Mouse (Mus musculus): ENCODE measurements at regions not wholly inside any gene's neighbourhood (a gene's known extent, or its start where the extent isn't known, plus 50 kb on each side); places are given as distances from the start of the nearest gene placed in this dataset.

GRCm38 (mm10) chr16:24255037-24255436 lies 138.3 kb upstream of the Lpp start:
- no peak for TF ChIP-seq CTCF (IDR thresholded peaks at IDR 0.05)
- in situ Hi-C loops (cut with MboI; ENCODE audit: low pct_unique_long_range_greater_than_20kb), result no loop called here
- DNase-seq (ENCODE audit: low read depth, low spot score) (peak; percentile 33), ATAC-seq (no peak)
- POLR2A ChIA-PET, result no interaction called here
- CTCF ChIA-PET, result no interaction called here
- H3K27me3 ChIP-seq, result no peaks in the 10 kb centered on the region

GRCm38 (mm10) chr16:24254590-24254989 lies 138.7 kb upstream of the Lpp start:
- in situ Hi-C loops (cut with MboI; ENCODE audit: low pct_unique_long_range_greater_than_20kb), result no loop called here
- TF ChIP-seq CTCF (IDR thresholded peaks at IDR 0.05), result no peak
- POLR2A ChIA-PET, result interaction anchor here (0.5 kb wide), 1 partner anchor 70 kb away, joined by 4 read pairs; no protein-coding TSS in a partner anchor
- DNase-seq (ENCODE audit: low read depth, low spot score) (no peak), ATAC-seq (no peak)
- CTCF ChIA-PET, result no interaction called here
- no peaks in the 10 kb centered on the region for H3K27me3 ChIP-seq

GRCm38 (mm10) chr16:24254143-24254542 lies 139.2 kb upstream of the Lpp start:
- in situ Hi-C loops (cut with MboI; ENCODE audit: low pct_unique_long_range_greater_than_20kb), result no loop called here
- ChIA-PET POLR2A (interaction anchor here (0.5 kb wide), 1 partner anchor 70 kb away, joined by 4 read pairs; no protein-coding TSS in a partner anchor), CTCF (no interaction called here)
- H3K27me3 ChIP-seq, result no peaks in the 10 kb centered on the region
- DNase-seq (ENCODE audit: low read depth, low spot score) (no peak), ATAC-seq (no peak)
- TF ChIP-seq CTCF (IDR thresholded peaks at IDR 0.05), result no peak

DNA sequence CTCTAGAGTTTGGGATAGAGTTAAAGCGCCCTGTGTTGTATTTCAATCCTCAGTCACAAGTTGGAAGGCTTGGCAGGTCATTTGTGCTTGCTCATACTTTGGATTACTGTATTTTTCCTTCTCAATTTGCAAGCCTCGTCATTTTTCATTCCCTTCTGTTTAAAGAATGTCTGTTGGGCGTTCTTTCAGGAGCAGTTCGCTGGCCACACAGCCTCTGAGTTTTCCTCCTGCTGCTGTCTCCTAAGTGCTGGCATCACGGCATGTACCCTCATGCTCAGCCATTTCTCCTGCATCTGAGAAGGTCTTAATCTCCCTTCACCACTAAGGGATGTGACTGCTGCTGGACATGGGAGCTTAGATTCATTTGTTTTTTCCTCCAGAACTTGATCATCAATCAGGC lies 146.0 kb upstream of the Lpp start:
- in situ Hi-C loops (cut with MboI; ENCODE audit: low pct_unique_long_range_greater_than_20kb), result no loop called here
- ATAC-seq, result no peak
- H3K27me3 ChIP-seq, result no peaks in the 10 kb centered on the region
- no peak for TF ChIP-seq CTCF (IDR thresholded peaks at IDR 0.05)
- ChIA-PET POLR2A (no interaction called here), CTCF (no interaction called here)
- DNase-seq (ENCODE audit: low read depth, low spot score), result no peak

DNA sequence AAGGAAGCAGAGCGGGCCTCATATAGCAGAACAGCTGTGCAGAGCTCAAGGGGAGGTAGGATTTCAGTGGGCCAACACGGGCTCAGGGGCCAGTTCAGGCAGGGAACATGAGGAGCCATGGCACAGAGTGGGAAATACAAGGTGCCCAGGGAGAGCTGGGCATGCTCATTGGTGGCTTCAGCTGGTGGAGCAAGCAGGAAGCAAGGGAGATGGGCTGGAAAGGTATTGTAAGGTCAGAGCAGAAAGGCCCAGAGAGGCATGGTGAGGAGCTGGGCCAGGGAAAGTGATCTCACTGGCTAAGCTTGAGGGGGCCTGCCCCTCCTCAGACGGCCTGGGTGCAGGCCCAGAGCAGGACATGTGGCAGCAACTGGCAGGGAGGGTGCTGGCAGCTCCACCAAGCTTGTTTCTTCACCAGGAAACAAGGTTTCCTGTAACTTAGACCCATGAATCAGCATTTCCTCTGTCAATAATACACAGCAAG lies 155.2 kb upstream of the Lpp start:
- ChIA-PET CTCF (interaction anchor here (0.7 to 1.1 kb wide), 2 partner anchors 11 to 86 kb away, joined by 3 read pairs; no protein-coding TSS in a partner anchor), POLR2A (no interaction called here)
- no peak for TF ChIP-seq CTCF (IDR thresholded peaks at IDR 0.05)
- no peaks in the 10 kb centered on the region for H3K27me3 ChIP-seq
- ATAC-seq (peak; percentile 98), DNase-seq (ENCODE audit: low read depth, low spot score) (peak; percentile 46)
- in situ Hi-C loops (cut with MboI; ENCODE audit: low pct_unique_long_range_greater_than_20kb), result no loop called here

DNA sequence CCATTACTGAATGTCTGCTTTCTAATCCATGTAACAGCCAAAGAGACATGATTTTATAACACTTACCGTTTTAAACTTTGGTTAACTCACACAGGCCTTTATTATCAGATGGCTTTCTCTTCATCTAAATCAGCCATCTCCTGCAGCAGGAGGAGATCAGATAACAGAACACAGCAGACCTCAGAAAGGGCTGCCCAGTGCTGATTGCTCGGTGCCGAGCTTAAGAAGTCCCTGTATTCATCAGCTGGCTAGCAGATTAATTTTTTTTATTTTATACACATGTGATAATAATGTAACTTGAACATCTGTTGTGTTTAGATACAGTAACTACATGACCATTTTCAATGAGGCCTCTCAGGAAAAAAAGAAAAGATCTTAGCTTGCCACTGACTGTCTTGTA lies 155.9 kb upstream of the Lpp start:
- ATAC-seq (no peak), DNase-seq (ENCODE audit: low read depth, low spot score) (no peak)
- ChIA-PET POLR2A (no interaction called here), CTCF (interaction anchor here (0.7 to 1.1 kb wide), 2 partner anchors 10 to 85 kb away, joined by 3 read pairs; no protein-coding TSS in a partner anchor)
- in situ Hi-C loops (cut with MboI; ENCODE audit: low pct_unique_long_range_greater_than_20kb), result no loop called here
- H3K27me3 ChIP-seq, result no peaks in the 10 kb centered on the region
- TF ChIP-seq CTCF (IDR thresholded peaks at IDR 0.05), result no peak

DNA sequence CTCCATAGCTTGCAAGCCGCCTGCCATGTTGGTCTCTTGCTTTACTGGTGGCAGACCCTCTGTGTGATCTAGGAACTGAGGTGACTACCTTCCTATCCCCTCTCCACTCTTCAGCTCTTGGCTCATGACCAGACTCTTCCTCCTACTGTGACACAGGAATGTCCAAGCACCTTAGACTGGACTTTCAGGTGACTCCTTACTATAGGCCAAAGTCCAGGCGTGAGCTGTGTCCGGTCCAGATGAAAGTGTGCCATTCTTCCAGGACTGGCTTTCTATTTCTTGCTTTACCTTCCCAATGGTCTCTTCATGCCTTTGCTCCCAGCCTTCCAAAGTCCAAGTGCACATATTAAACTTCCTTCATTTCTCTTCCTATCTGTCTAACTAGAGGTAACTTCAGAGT lies 156.3 kb upstream of the Lpp start:
- no peak for TF ChIP-seq CTCF (IDR thresholded peaks at IDR 0.05)
- CTCF ChIA-PET, result interaction anchor here (1.1 kb wide), 1 partner anchor 10 kb away, joined by 3 read pairs; no protein-coding TSS in a partner anchor
- H3K27me3 ChIP-seq, result no peaks in the 10 kb centered on the region
- no peak for ATAC-seq
- in situ Hi-C loops (cut with MboI; ENCODE audit: low pct_unique_long_range_greater_than_20kb), result no loop called here
- POLR2A ChIA-PET, result interaction anchor here (0.6 kb wide), 1 partner anchor 25 kb away, joined by 3 read pairs; no protein-coding TSS in a partner anchor
- DNase-seq (ENCODE audit: low read depth, low spot score), result no peak

DNA sequence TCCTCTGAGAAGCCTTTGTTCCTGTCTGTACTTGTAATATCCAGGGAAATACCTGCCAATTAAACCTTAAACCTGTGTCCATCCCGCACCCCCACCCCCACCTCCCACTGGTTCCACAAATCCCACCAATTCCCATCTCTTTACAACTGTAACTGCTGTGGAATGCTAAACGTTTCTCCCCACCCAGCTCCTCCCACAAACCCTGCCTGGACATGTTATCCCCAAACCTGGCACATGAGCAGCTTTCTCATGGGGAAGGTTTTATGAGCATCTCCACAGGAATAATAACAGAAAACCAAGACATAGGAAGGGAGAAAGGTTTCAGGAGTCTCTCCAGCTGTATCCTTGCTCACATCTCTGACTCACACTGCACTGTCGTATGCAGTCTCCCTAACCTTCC lies 156.8 kb upstream of the Lpp start:
- H3K27me3 ChIP-seq, result no peaks in the 10 kb centered on the region
- DNase-seq (ENCODE audit: low read depth, low spot score) (no peak), ATAC-seq (no peak)
- CTCF ChIA-PET, result no interaction called here
- POLR2A ChIA-PET, result interaction anchor here (0.6 kb wide), 1 partner anchor 24 kb away, joined by 3 read pairs; no protein-coding TSS in a partner anchor
- in situ Hi-C loops (cut with MboI; ENCODE audit: low pct_unique_long_range_greater_than_20kb), result no loop called here
- no peak for TF ChIP-seq CTCF (IDR thresholded peaks at IDR 0.05)

DNA sequence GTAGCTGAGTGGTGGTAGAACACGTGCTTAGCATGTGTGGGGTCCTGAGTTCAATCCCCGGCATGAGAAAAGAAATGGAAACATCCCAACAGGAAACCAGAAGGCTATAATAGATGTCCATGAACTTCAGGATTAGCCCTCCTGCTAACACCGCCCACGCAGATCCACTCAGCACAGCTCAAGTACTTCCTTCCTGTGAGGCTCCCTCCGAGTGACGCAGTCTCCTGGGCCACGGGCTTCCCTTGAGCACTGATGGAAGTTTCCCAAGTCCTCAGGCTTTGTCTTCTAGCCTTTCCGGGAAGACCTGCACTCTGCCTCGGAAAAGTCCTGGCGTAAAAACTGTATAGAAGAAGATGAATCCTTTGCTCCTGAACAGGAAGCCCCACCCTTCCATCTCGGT lies 158.5 kb upstream of the Lpp start:
- ChIA-PET CTCF (no interaction called here), POLR2A (no interaction called here)
- no peaks in the 10 kb centered on the region for H3K27me3 ChIP-seq
- DNase-seq (ENCODE audit: low read depth, low spot score) (no peak), ATAC-seq (no peak)
- in situ Hi-C loops (cut with MboI; ENCODE audit: low pct_unique_long_range_greater_than_20kb), result no loop called here
- TF ChIP-seq CTCF (IDR thresholded peaks at IDR 0.05), result no peak

DNA sequence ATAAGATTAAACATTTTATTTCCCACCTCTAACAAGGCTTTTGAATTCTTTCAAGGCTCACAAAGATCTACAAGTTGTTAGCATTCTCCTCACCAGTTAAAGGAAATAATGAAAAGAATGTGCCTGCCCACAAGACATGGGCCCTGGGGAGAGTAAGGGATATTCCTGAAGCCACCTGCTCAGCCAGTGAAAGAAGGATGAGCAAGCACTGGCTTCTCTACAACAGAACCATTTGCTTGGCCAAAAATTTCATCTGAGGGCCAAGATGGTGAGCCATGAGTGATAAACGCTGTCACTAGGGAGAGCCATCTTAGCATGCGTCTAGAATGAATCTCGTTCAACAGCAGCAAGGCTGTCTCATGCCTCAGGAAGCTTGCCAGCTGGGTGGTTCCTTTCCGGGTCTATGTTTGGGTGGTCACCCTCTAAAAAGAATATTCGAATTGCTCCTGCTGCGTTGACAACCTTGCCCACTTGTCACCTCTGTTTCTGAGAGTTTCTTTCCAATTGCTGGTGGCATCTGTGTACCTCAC lies 161.2 kb upstream of the Lpp start:
- in situ Hi-C loops (cut with MboI; ENCODE audit: low pct_unique_long_range_greater_than_20kb), result no loop called here
- CTCF ChIA-PET, result interaction anchor here (1.5 kb wide), 1 partner anchor 10 kb away, joined by 3 read pairs; no protein-coding TSS in a partner anchor
- POLR2A ChIA-PET, result no interaction called here
- H3K27me3 ChIP-seq, result no peaks in the 10 kb centered on the region
- ATAC-seq, result no peak
- no peak for DNase-seq (ENCODE audit: low read depth, low spot score)
- TF ChIP-seq CTCF (IDR thresholded peaks at IDR 0.05), result no peak

DNA sequence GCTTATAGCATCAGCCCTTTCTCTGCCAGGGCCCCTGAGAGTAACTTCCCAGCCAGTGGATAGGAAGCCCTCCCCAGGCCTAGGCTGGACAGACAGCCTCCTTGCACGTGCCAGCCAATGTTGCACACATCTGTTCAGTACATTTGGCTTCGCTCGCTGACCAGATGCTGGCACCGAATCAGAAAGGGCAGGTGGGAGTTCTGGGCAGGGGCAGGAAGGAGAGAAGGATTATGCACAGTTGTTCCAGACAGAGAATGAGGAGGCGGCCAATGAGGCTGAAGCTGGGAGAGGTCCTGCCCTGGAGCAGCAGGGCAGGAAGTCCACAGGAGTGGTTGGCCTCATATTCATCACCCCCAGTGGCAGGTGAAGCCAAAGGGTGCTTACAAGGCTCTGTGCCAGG lies 161.8 kb upstream of the Lpp start:
- DNase-seq (ENCODE audit: low read depth, low spot score) (no peak), ATAC-seq (no peak)
- no peaks in the 10 kb centered on the region for H3K27me3 ChIP-seq
- POLR2A ChIA-PET, result no interaction called here
- TF ChIP-seq CTCF (IDR thresholded peaks at IDR 0.05), result no peak
- in situ Hi-C loops (cut with MboI; ENCODE audit: low pct_unique_long_range_greater_than_20kb), result no loop called here
- CTCF ChIA-PET, result interaction anchor here (1.0 kb wide), 1 partner anchor 131 kb away, joined by 3 read pairs; no protein-coding TSS in a partner anchor

All from Patski (cell line).